Mouse (Mus musculus): ENCODE results near the gene Hexb.
"Not testable (repeated sequence)": the region's sequence is repeated elsewhere in the genome, so short reads cannot be mapped to it uniquely, and the experiment has no call there.

DNA sequence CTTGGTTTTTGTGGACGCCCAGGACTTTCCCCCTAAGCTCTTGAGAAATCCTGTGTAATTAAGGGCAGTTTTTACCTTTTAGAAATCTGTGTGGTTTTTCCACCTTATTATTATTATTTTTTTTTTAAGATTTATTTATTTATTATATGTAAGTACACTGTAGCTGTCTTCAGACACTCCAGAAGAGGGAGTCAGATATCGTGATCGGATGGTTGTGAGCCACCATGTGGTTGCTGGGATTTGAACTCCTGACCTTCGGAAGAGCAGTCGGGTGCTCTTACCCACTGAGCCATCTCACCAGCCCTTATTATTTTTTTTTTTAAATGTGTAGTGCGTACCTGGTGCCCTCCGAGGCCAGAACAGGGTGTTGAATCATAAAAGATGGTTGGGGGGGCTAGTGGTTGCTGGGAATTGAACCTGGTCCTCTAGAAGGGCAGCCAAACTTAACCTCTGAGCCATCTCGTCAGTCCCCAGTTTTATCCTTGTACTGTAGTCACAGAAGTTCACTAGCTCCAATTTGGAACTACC is 59.7 kb downstream of the Hexb start:
- not testable (repeated sequence) for TF ChIP-seq CTCF (IDR thresholded peaks at IDR 0.05; ENCODE audit: extremely low read depth, insufficient read depth, insufficient read length, insufficient replicate concordance); POLR2A (IDR thresholded peaks at IDR 0.05; ENCODE audit: low read depth, low read length)

Data from spleen, adult 2 months (tissue).